Mouse (Mus musculus) liver, embryonic 12.5 days (tissue): ENCODE data around the gene Spata31d1a. TPM values are rescaled to one million over a fixed set of nuclear protein-coding genes. Genes with fewer than 3 reads are reported as not detected.
A peak's percentile ranks its signal among the peaks of the same experiment; 100 is the strongest.

ENCODE experiments used
- ATAC-seq: fragments of 200-750 bp; cut with Nextera tagmentation; 2 replicates; pipeline ENCODE4 v1.8.0; 2017; ENCODE audit warnings: moderate number of reproducible peaks, mild to moderate bottlenecking, moderate library complexity
- H3K27ac ChIP-seq: fragments of 300-500 bp; sonication (generic); 2 replicates; pipeline ENCODE4 v1.5.1; 2016; ENCODE audit warnings: mild to moderate bottlenecking
- H3K27me3 ChIP-seq: fragments of 300-500 bp; sonication (generic); replicated peaks from 2 replicates; pipeline ENCODE4 v1.6.1; 2016; ENCODE audit warnings: mild to moderate bottlenecking, moderate library complexity
- H3K36me3 ChIP-seq: fragments of 300-500 bp; sonication (generic); 2 replicates; pipeline ENCODE4 v1.6.1; 2016; ENCODE audit warnings: mild to moderate bottlenecking, moderate library complexity
- H3K4me1 ChIP-seq: fragments of 300-500 bp; sonication (generic); 2 replicates; pipeline ENCODE4 v1.6.1; 2016
- H3K4me2 ChIP-seq: fragments of 300-500 bp; sonication (generic); 2 replicates; pipeline ENCODE4 v1.6.1; 2016; ENCODE audit warnings: mild to moderate bottlenecking, moderate library complexity
- H3K4me3 ChIP-seq: fragments of 300-500 bp; sonication (generic); 2 replicates; pipeline ENCODE4 v1.5.1; 2016; ENCODE audit warnings: mild to moderate bottlenecking, moderate library complexity
- H3K9ac ChIP-seq: fragments of 300-500 bp; sonication (generic); 2 replicates; pipeline ENCODE4 v1.6.1; 2016; ENCODE audit warnings: mild to moderate bottlenecking, moderate library complexity
- H3K9me3 ChIP-seq: fragments of 300-500 bp; sonication (generic); replicated peaks from 2 replicates; pipeline ENCODE4 v1.6.1; 2016; ENCODE audit warnings: mild to moderate bottlenecking, moderate library complexity
- WGBS: fragments of 180-500 bp; shearing (Covaris S2); methylation state at CpG from one replicate; pipeline ENCODE4 v1.1.7; 2016; ENCODE audit not compliant: insufficient replicate concordance; 5-methylcytosine and 5-hydroxymethylcytosine counted together
- polyA plus RNA-seq: library from polyadenylated mRNA; unstranded; fragments of >200 nt; fragmentation: Nextera tagmentation; extraction: Ambion mirVana; gene quantifications from 2 replicates; pipeline ENCODE4 v1.2.1, GENCODE M21; 2016

Spata31d1a gene
- polyA plus RNA-seq, 1 experiment from 2014 or later, result not detected

DNA sequence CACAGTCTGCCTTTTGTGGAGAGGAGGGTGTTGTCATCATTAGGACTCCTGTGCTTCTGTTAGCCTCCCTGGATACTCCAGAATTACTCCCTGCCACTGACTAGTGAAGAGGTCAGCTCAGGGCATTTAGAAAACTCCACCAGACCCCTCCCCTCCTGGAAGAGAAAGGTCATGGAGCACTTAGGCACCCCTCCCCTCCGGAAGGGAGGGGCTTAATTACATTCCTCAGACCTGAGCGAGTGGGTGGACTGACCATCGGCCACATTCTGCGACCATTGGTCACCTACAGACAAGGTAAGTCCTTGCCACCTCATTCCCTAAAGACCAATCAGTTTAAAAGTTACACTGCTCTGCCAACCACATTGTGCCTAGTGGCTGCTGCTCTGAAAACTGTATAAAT is 30.8 kb downstream of the Spata31d1a start:
- Histone ChIP-seq H3K36me3 (no peaks in the 10 kb centered on the region), H3K4me3 (no peak overlapping the region), H3K4me2 (no peak overlapping the region), H3K9ac (no peak overlapping the region), H3K27ac (peak overlapping the region; percentile 37; the same call in 1 of the 2 replicates), H3K4me1 (peaks cover 56% of the 10 kb centered on the region), H3K27me3 (0 out of 2 replicates have a peak, but pooled peaks cover 4% of the 10 kb centered on the region), H3K9me3 (no peaks in the 10 kb centered on the region)
- WGBS, result 55% methylated on average over 4 of the region's 4 CpGs
- ATAC-seq, result no peak

- H3K4me2 ChIP-seq, result peak overlapping the region; percentile 87
- peaks cover 11% of the 10 kb centered on the region; the same call in 1 of the 2 replicates for H3K36me3 ChIP-seq
- no peaks in the 10 kb centered on the region for H3K27me3 ChIP-seq
- H3K9me3 ChIP-seq, result no peaks in the 10 kb centered on the region
- peak overlapping the region; percentile 88; the same call in 1 of the 2 replicates for H3K9ac ChIP-seq
- H3K4me3 ChIP-seq, result peak overlapping the region; percentile 82
- 0 out of 2 replicates have a peak overlapping the region, but pooled peaks have one; percentile 88 for H3K27ac ChIP-seq
- WGBS, result 48% methylated on average over 12 of the region's 12 CpGs
- H3K4me1 ChIP-seq, result peaks cover 72% of the 10 kb centered on the region
- no peak for ATAC-seq
Observed at GRCm38 (mm10) chr13:59676316-59677229, 33.6 kb downstream of the Spata31d1a start.

- peak; percentile 88 for ATAC-seq
- peak within 1 kb of the TSS; percentile 82 for H3K4me3 ChIP-seq
- H3K27ac ChIP-seq, result peak within 1 kb of the TSS; percentile 88
- no peaks in the 10 kb centered on the region for H3K9me3 ChIP-seq
- H3K4me1 ChIP-seq, result peaks cover 78% of the 10 kb centered on the region
- H3K36me3 ChIP-seq, result peaks cover 18% of the 10 kb centered on the region
- H3K27me3 ChIP-seq, result no peaks in the 10 kb centered on the region
- peak within 1 kb of the TSS; percentile 87 for H3K4me2 ChIP-seq
- WGBS, result under 1% methylated on average over 43 of the region's 61 CpGs
- H3K9ac ChIP-seq, result peak within 1 kb of the TSS; percentile 88
Observed at GRCm38 (mm10) chr13:59675151-59676011, 34.7 kb downstream of the Spata31d1a start, which contains the start of gene Golm1. Gene Golm1, minus strand, starts transcription at chr13:59675811.

DNA sequence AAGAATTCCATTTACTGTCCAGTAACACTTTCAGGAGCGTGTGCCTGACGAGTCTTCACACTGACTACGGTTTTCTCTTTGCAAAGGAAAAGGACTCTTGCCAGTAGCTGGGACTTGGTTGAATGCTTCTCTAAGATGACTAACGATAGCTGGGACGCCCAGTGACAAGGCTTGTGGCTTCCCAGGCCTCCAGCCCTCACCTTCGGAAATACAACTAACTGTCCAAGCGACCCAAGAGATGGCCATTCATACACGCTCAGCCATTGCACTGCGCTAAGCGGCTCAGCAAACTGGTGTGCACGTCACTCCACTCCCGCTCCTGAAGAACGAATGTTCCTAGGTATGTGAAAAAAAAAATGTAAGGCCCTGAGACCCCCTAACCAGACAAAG is 35.4 kb downstream of the Spata31d1a start:
- H3K36me3 ChIP-seq, result peaks cover 25% of the 10 kb centered on the region
- H3K4me1 ChIP-seq, result peaks cover 78% of the 10 kb centered on the region
- no peaks in the 10 kb centered on the region for H3K27me3 ChIP-seq
- peak overlapping the region; percentile 88 for H3K9ac ChIP-seq
- peak overlapping the region; percentile 88 for H3K27ac ChIP-seq
- H3K9me3 ChIP-seq, result no peaks in the 10 kb centered on the region
- ATAC-seq, result peak; percentile 39; the same call in 1 of the 2 replicates
- H3K4me2 ChIP-seq, result peak overlapping the region; percentile 87
- 1% methylated on average over 13 of the region's 13 CpGs for WGBS
- H3K4me3 ChIP-seq, result peak overlapping the region; percentile 82

DNA sequence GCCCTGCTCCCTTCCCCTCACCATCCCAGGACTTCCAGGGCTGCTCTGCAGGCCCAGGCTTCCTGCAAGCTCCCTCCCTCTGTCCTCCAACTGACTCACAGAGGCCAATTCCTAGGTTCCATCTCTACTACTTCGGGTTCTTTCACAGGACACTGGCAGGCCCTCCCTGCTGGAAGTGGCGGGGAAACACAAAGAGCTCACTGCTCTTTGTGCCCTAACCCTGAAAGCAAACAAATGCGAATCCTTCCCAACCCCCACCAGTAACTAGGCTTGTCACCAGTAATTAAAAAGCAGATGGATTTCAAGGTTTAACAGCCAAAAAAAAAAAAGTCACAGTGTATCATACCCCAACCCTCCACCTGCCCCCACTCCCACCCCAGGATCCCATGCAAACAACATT is 35.9 kb downstream of the Spata31d1a start:
- H3K36me3 ChIP-seq, result peaks cover 30% of the 10 kb centered on the region
- ATAC-seq, result no peak
- H3K4me1 ChIP-seq, result peaks cover 78% of the 10 kb centered on the region
- 20% methylated on average over 3 of the region's 3 CpGs for WGBS
- peak overlapping the region; percentile 88 for H3K9ac ChIP-seq
- peak overlapping the region; percentile 88 for H3K27ac ChIP-seq
- peak overlapping the region; percentile 87 for H3K4me2 ChIP-seq
- H3K4me3 ChIP-seq, result peak overlapping the region; percentile 82
- no peaks in the 10 kb centered on the region for H3K9me3 ChIP-seq
- no peaks in the 10 kb centered on the region for H3K27me3 ChIP-seq

DNA sequence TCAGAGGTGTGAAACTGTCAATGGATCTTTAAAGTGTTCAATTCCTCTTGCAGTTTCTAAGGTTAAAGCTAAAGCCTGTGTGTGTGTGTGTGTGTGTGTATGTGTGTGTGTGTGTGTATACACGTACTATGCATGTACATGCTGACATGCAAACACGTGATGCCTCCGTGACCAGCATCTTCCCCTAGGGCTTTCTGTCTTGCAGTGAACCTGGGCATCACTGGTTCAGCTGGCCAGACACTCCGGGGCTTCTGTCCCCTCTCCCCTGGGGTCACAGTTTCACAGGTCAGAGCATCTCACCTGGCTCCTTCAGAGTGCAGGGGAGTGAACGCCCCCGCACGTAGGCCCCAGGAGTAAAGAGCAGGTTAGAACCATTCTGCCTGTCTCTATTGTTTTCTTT is 36.5 kb downstream of the Spata31d1a start:
- peak overlapping the region; percentile 87 for H3K4me2 ChIP-seq
- no peaks in the 10 kb centered on the region for H3K9me3 ChIP-seq
- H3K27ac ChIP-seq, result peak overlapping the region; percentile 65
- peak overlapping the region; percentile 82 for H3K4me3 ChIP-seq
- peaks cover 78% of the 10 kb centered on the region for H3K4me1 ChIP-seq
- H3K36me3 ChIP-seq, result peaks cover 31% of the 10 kb centered on the region
- H3K27me3 ChIP-seq, result no peaks in the 10 kb centered on the region
- WGBS, result 74% methylated on average over 7 of the region's 7 CpGs
- no peak for ATAC-seq
- peak overlapping the region; percentile 88 for H3K9ac ChIP-seq

DNA sequence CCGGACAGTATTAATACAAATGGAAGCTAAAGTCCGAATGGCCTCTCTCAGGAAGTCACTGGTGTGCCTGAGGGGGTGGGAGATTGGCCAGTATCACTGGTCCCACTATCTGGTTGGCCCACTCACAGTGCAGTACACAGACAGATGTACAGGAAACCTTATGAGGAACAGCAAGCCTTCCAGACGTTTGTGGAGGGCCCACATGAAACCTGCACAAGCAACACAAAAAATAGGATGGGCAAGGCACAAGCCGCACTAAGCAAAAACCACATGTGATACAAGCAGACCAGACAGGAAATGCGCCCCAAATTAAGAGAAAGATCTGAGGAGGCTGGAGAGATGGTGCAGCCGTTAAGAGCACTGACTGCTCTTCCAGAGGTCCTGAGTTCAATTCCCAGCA is 37.9 kb downstream of the Spata31d1a start:
- Histone ChIP-seq H3K9ac (peak overlapping the region; percentile 48), H3K4me3 (peak overlapping the region; percentile 16)

DNA sequence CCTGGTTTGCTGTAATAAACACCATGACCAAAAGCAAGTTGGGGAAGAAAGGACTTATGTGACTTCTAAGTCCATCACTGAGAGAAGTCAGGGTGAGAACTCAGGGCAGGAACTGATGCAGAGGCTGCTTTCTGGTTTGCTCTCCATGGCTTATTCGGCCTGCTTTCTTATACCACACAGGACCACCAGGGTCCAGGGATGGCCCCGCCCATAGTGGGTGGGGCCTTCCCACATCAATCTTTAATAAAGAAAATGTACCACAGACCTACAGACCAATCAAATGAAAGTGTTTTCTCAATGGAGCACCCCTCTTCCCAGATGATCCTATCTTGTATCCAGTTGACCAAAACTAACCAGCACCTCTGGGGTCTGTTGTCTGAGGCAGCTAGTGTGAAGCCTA is 38.6 kb downstream of the Spata31d1a start:
- Histone ChIP-seq H3K36me3 (peaks cover 42% of the 10 kb centered on the region), H3K4me1 (peaks cover 85% of the 10 kb centered on the region), H3K9me3 (no peaks in the 10 kb centered on the region), H3K4me2 (no peak overlapping the region), H3K4me3 (no peak overlapping the region), H3K27ac (peak overlapping the region; percentile 55; the same call in 1 of the 2 replicates), H3K27me3 (no peaks in the 10 kb centered on the region), H3K9ac (no peak overlapping the region)
- 43% methylated on average over 2 of the region's 2 CpGs for WGBS
- ATAC-seq, result no peak

More for the DNA sequence above, 37.9 kb downstream of the Spata31d1a start:
- no peaks in the 10 kb centered on the region for H3K27me3 ChIP-seq
- H3K9me3 ChIP-seq, result no peaks in the 10 kb centered on the region
- 20% methylated on average over 6 of the region's 6 CpGs for WGBS
- H3K4me1 ChIP-seq, result peaks cover 85% of the 10 kb centered on the region
- H3K27ac ChIP-seq, result peak overlapping the region; percentile 55
- peak overlapping the region; percentile 46 for H3K4me2 ChIP-seq
- ATAC-seq, result no peak
- H3K36me3 ChIP-seq, result peaks cover 35% of the 10 kb centered on the region

DNA sequence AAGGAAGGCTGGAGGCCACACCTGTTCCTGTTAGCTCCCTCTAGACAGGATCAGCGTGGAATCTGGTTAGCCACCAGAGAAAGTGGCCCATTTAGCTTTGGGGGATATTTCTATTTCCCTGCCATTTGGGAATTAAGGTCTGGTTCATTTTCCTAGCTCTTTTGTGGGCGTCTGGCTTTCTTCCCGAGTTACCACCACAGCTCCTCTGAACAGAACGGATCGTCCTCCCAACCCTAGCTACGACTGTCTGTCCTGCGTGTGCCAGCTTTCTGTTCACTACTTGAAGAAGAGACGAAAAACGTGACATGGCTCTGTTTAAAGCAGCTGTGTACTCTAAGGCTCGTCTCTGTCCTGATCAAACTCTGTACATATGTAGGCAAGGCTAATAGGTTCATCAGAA is 40.2 kb downstream of the Spata31d1a start:
- no peak for ATAC-seq
- no peaks in the 10 kb centered on the region for H3K9me3 ChIP-seq

DNA sequence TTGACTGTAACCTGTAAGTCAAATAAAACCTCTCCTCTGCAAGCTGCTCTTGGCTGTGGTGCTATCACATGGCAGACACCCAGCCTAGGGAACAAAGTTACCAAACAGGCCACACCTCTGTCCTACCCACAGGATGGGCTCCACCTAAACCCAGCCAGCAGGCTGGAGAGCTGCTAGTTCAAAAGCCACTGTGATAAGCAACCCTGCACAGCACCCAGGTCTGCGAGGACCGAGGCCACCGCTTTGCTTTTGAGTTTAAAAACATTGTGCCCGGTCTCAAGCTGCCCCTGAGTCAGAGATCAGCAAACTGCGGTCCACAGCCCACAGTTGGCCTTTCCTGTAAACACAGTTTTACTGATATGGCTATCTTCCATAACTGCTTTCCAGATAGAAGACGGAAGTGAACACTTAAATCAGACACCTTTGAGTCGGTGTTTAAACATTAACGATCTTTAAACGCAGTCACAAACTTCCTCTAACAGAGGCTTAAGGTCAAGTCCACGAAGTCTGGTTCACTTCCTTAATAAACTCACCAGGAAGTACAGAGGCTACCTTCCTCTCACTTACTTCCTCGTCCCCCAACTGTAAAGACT is 41.5 kb downstream of the Spata31d1a start:
- ATAC-seq, result peak; percentile 98
- H3K4me3 ChIP-seq, result peak overlapping the region; percentile 33

More for the DNA sequence above, 40.2 kb downstream of the Spata31d1a start:
- no peaks in the 10 kb centered on the region for H3K27me3 ChIP-seq
- 0 out of 2 replicates have a peak overlapping the region, but pooled peaks have one; percentile 55 for H3K9ac ChIP-seq
- peaks cover 58% of the 10 kb centered on the region for H3K36me3 ChIP-seq
- no peak overlapping the region for H3K4me3 ChIP-seq
- WGBS, result 84% methylated on average over 10 of the region's 10 CpGs
- 0 out of 2 replicates have a peak overlapping the region, but pooled peaks have one; percentile 66 for H3K4me2 ChIP-seq
- H3K4me1 ChIP-seq, result peaks cover 89% of the 10 kb centered on the region
- H3K27ac ChIP-seq, result peak overlapping the region; percentile 92

DNA sequence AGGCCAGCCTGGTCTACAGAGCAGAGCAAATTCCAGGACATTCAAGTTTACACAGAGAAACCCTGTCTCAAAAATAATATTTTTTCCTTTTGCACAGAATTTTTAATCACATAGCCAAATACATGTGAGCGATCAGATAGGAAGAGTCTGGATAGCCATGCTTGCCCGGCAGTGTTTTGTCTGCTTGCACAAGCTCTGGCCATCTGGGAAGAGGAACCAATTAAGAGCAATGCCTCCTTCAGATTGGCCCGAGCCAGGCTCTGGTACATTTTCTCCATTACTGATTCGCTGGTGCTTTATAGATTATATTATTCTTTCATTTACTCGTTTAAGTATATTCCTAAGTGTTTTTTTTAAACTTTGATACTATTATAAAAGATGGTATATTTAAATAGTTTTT is 42.4 kb downstream of the Spata31d1a start:
- Histone ChIP-seq H3K4me1 (peaks cover 72% of the 10 kb centered on the region), H3K4me2 (no peak overlapping the region; the same call in 1 of the 2 replicates), H3K9me3 (no peaks in the 10 kb centered on the region), H3K4me3 (no peak overlapping the region), H3K36me3 (peaks cover 74% of the 10 kb centered on the region), H3K27me3 (no peaks in the 10 kb centered on the region), H3K9ac (no peak overlapping the region), H3K27ac (peak overlapping the region; percentile 52; the same call in 1 of the 2 replicates)
- no peak for ATAC-seq
- WGBS, result 70% methylated on average over 5 of the region's 5 CpGs

More for the DNA sequence above, 41.5 kb downstream of the Spata31d1a start:
- WGBS, result 6% methylated on average over 11 of the region's 11 CpGs
- H3K4me1 ChIP-seq, result peaks cover 78% of the 10 kb centered on the region
- peak overlapping the region; percentile 92 for H3K27ac ChIP-seq
- peak overlapping the region; percentile 55 for H3K9ac ChIP-seq
- peaks cover 70% of the 10 kb centered on the region for H3K36me3 ChIP-seq
- H3K9me3 ChIP-seq, result no peaks in the 10 kb centered on the region
- H3K4me2 ChIP-seq, result peak overlapping the region; percentile 66
- no peaks in the 10 kb centered on the region for H3K27me3 ChIP-seq
